Mouse (Mus musculus) bone marrow macrophage, adult 2 months (primary cell): Measurements from ENCODE around the gene Nup210.

ENCODE experiments used
- CTCF ChIP-seq: IDR thresholded peaks from 2 replicates; pipeline ENCODE4 v1.5.1; 2012; ENCODE audit warnings: low read depth, mild to moderate bottlenecking, low read length, moderate library complexity
- POLR2A ChIP-seq: IDR thresholded peaks from 2 replicates; pipeline ENCODE4 v1.6.1; 2012; ENCODE audit warnings: mild to moderate bottlenecking, low read depth, low read length, borderline replicate concordance

- TF ChIP-seq CTCF = no peak
- no peak for TF ChIP-seq POLR2A
These were observed 127.8 kb downstream of the Nup210 start, which contains the start of gene Iqsec1 for GRCm38 (mm10) chr6:90988648-90989317.
